Mouse (Mus musculus) mature B cell (primary cell): ENCODE results near the gene Ipo4.

ENCODE experiments used
- in situ Hi-C: fragments of 300-500 bp; cut with MboI; formaldehyde crosslinking; loops from 2 replicates; pipeline ENCODE4 v1.14.3; 2019

Gene Ipo4

GRCm38 (mm10) chr14:55590748-55591330 lies 44.9 kb downstream of the Ipo4 start, which contains the start of gene Psme2:
Psme2 (minus strand) TSS chr14:55591113.
- in situ Hi-C loops = no loop called here

DNA sequence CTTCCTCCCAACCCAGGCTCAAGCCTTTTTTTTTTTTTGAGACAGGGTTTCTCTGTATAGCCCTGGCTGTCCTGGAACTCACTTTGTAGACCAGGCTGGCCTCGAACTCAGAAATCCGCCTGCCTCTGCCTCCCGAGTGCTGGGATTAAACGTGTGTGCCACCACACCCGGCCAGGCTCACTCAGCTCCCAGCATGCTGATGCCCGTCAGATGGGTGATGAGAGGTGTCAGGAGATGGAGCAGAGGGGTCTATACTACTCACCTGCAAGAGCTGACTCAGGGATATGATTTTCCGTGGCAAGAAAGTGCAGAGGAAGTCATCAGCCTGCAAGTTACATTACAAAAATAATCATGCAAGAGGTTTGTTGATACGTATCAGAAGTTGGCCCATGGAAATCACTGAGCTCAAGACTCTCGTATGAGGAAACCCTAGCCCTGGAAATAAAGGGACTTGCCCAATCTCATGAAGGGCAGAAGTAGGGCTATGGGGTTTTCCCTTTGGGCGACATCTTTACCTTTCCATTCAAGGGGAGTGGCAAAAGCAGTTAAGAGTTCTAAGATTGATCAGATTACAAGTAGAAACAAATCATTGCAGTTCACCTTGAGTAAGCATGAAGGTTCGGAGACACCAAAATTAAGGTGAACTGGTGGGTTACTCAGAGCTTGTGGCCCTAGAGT lies 45.8 kb downstream of the Ipo4 start:
- in situ Hi-C loops = no loop called here

DNA sequence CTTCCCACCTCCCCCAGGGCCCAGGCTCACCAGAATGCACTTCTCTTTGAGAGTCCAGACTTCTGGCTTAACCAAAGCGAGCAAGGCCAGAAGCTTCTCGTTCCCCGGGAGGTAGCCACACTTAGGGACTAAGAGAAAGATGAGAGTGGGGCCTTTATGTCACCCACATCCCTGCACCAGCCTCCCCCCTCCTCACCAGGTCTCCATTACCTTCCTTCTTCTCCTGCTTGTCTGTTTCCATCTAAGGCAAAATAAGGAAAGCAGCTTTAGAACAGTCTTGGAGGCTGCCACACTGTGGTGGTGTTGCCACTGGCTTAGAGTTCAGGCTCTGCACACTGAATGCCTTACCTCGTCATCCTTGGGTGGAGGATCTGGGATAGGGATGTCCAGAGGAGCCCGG lies 46.5 kb downstream of the Ipo4 start:
- in situ Hi-C loops = no loop called here

GRCm38 (mm10) chr14:55586149-55586548 lies 49.6 kb downstream of the Ipo4 start:
- in situ Hi-C loops = no loop called here

DNA sequence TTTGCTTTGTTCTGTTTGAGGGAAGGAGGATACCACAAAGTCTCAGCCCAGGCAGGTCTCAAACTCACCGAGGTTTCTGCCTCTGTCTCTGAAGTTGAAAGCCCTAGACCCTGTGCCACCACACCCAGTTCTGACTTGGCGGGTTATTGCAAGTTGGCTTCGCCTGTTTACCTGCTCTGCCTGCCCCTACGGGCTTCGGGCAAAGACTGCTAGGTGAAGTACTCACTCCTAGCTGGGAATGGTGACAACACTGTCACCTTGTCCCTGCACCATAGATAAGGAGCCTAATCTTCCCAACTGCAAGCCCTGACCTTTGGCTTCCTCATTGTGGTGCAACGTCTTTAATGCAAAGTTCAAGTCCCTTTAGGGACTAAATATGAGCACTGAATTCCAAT lies 50.2 kb downstream of the Ipo4 start:
- in situ Hi-C loops = no loop called here

DNA sequence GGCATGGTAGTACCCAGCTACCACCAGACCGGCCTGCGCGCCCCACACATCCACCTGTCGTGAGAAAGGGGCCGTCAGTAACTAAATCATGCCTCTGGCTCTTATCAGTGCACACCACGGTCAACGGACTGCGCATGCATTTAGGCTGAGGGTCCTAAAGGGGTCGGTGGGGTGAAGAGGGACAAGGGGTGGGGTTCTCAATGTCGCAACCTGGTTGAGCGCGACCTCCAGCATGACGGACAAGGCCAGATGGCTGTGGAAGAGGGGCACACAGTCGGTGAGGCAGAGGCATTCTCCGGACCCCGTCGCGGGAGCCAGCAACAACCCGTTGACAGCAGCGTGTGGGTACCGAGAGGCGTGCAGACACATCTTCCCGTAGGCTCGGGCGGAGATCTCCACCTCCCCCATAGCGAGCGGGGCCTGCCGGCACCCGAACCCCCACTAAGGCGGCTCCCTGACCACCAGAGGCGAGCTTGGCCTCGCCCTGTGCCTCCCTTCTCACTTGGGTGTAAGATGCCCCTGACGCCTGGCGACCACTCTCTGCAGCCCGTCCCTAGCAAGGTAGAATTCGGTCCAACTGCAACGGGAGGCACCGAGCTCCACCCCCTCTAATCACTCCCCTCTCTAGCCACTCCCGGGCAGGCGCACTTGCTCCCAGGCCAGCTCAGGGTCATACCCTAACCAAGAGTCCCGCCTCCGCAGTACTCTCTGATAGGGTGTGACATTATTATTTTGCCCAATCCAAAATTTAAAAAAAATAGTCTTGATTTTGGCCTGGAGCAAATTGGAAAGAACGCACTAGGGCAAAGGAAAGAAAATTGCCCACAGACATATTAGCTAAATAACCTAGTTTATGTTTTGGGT lies 50.8 kb downstream of the Ipo4 start, which contains the start of gene Emc9:
TSS of gene Emc9 (minus strand) at position 601 of the 864 bp plus-strand sequence.
- in situ Hi-C loops = no loop called here

- in situ Hi-C loops = no loop called here
These were observed 51.5 kb downstream of the Ipo4 start for GRCm38 (mm10) chr14:55584303-55584701.

GRCm38 (mm10) chr14:55581981-55582681 lies 53.6 kb downstream of the Ipo4 start:
- in situ Hi-C loops = no loop called here

DNA sequence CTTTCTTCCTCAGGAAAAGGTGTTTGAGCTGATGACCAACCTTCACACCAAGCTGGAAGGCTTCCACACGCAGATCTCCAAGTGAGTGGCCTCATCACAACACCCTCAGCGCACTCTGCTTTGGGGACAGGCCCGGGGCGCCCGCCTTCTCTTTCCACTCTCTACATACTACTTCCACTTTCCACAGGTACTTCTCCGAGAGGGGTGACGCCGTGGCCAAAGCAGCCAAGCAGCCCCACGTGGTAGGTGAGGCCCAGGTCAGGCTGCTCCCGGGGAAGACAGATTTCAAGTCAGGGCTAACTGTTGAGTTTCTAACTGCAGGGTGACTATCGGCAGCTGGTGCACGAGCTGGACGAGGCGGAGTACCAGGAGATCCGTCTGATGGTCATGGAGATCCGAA lies 55.0 kb downstream of the Ipo4 start:
- in situ Hi-C loops = no loop called here

DNA sequence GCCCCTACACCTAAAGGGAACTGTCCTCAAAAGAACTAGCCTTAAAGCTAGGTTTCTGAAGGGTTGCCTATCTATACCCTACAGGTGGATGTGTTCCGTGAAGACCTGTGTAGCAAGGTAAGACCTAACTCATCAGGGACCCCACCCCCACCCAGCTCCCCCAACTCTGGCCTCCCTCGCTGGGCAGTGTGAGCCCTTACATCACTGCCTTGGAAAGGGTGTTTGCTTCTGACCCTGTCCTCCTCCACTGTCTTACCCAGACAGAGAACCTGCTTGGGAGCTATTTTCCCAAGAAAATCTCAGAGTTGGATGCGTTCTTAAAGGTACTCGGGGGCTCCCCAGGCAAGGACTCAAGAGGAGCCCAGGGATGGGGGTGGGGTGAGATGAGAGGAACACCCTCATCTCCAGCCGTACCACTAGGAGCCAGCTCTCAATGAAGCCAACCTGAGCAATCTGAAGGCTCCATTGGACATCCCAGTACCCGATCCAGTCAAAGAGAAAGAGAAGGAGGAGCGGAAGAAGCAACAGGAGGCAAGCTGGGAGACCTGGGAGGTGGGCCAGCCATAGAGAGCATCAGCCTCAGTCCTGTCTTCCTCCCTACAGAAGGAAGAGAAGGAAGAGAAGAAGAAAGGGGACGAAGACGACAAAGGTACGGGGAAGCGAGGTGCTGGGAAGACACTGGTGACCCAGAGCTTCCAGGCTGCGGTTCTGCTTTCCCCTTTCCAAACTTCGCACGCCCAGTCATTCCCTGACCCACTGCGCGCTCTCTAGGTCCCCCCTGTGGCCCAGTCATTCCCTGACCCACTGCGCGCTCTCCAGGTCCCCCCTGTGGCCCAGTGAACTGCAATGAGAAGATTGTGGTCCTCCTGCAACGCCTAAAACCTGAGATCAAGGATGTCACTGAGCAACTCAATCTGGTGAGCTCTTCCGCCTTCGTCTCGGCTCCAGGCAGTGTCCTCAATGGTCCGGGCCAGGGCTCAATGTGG lies 56.0 kb downstream of the Ipo4 start:
- in situ Hi-C loops = no loop called here

DNA sequence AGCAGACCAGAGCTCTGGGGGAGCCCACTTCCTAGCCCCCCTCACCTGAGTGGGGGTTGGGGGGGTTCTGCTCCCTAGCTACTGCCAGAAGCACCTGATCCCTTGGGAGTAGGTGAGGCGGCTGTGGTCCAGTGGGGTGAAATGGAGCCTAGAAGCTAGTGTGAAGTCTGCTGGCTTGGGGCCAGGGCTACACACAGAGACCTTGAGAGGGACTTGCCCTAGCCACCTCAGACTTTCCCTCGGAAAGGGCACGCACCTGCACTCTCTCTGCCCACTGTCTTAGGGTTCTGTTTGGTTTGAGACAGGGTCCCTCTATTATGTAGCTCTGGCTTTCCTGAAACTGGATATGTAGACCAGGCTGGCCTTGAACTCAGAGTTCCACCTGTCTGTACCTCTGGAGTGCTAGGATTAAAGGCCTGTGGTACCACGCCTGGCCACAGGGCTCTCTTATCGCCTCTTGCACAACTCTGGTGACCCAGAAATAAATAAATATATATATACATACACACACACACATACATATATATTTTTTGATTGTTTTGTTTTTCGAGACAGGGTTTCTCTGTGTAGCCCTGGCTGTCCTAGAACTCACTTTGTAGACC lies 57.0 kb downstream of the Ipo4 start:
- in situ Hi-C loops = no loop called here

DNA sequence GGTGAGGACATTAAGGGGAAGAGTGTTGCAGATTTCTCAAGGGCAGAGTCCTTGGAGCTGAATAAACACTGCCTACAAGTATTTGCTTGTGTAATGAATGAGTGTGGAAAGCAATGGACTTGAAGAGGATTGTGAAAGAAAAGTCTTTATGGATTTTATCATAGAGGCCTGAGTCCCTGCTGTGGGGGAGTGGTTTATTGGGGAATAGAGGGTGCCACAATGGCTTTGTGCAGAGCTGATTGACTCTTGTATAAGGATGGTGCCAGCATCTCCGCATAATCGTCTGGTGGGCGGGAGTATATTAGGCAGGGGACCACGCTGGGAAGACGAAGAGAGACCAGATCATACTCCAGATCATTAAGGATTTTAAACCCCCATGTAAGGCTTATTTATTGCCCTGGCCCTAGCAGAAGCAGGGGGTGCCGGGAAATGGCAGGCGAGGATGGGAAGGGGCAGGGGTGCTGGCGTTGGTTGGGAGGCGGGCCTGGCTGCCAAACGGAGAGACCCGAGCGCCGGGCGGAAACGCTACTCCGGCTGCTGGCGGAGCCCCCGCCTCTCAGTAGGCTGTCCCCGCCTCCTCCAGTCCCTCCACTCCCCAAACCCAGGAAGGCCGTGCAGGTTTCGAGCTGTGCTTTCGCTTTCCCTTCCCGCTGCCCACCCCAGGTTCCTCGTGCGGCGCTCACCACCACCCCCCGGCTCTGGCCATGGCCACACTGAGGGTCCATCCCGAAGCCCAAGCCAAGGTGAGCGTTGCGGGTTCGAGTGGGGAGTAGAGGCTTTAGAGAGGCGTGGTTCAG lies 57.7 kb downstream of the Ipo4 start, which contains the start of gene Psme1:
TSS of gene Psme1 (plus strand) at position 253 of the 797 bp plus-strand sequence.
- in situ Hi-C loops = no loop called here

DNA sequence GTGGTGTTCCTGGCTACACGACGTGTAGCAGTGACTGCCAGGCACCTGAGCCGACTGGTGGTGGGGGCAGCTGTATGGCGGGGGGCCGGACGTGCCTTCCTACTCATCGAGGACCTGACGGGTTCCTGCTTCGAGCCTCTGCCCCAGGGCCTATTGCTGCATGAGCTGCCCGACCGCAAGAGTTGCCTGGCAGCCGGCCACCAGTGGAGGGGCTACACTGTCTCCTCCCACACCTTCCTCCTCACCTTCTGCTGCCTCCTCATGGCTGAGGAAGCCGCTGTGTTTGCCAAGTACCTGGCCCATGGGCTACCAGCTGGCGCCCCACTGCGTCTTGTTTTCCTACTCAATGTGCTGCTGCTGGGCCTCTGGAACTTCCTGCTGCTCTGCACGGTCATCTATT lies 59.4 kb downstream of the Ipo4 start:
- in situ Hi-C loops = no loop called here

- in situ Hi-C loops = no loop called here
These were observed 60.0 kb downstream of the Ipo4 start for GRCm38 (mm10) chr14:55575711-55576110.
